ENCODE assay signal across 17 mouse cellular contexts in genomic region chr4:101187381-101187780, GRCm38 (mm10).
A peak's percentile ranks its signal among the peaks of the same experiment; 100 is the strongest.
DNase-seq lines count a peak whose midpoint lies in the region; ATAC-seq and TF ChIP-seq lines count a peak whose summit lies in the region.
"Had no signal": no experiment of that assay in that cellular context is flagged by ENCODE, and none has a peak within 500 bp of the region (broad histone marks: within the 10 kb centered on the region; RNA-seq: fewer than 3 reads in every experiment).

No protein-coding gene starts in this region.

- TF ChIP-seq CTCF in stomach, postnatal 0 days (IDR thresholded peaks at IDR 0.05; ENCODE audit: low read depth), result no peak
- no peak for TF ChIP-seq CTCF in lung, postnatal 0 days (IDR thresholded peaks at IDR 0.05)

- no peak overlapping the region for H3K4me2 ChIP-seq in intestine, embryonic 15.5 days (replicated peaks)
- H3K4me2 ChIP-seq in stomach, postnatal 0 days (replicated peaks; ENCODE audit: low read depth), result no peak overlapping the region
- H3K4me2 ChIP-seq in midbrain, embryonic 16.5 days (ENCODE audit: low read length), result no peak overlapping the region
- H3K4me2 ChIP-seq in lung, postnatal 0 days (replicated peaks; ENCODE audit: low read depth, low read length), result no peak overlapping the region
- H3K4me2 ChIP-seq: lung, embryonic 15.5 days; midbrain, embryonic 11.5 days; neural tube, embryonic 12.5 days had no signal

- no peaks in the 10 kb centered on the region for H3K27me3 ChIP-seq in intestine, embryonic 15.5 days (replicated peaks)
- no peaks in the 10 kb centered on the region for H3K27me3 ChIP-seq in stomach, postnatal 0 days (ENCODE audit: control insufficient read depth, insufficient read depth, low read length)
- H3K27me3 ChIP-seq in midbrain, embryonic 16.5 days (ENCODE audit: control insufficient read depth, insufficient read depth, low read depth, low read length), result no peaks in the 10 kb centered on the region
- no peaks in the 10 kb centered on the region for H3K27me3 ChIP-seq in lung, postnatal 0 days (replicated peaks; ENCODE audit: insufficient read depth, low read length)
- H3K27me3 ChIP-seq: lung, embryonic 15.5 days; neural tube, embryonic 12.5 days had no signal

- H3K9me3 ChIP-seq in intestine, embryonic 15.5 days, result no peaks in the 10 kb centered on the region
- no peaks in the 10 kb centered on the region for H3K9me3 ChIP-seq in stomach, postnatal 0 days (ENCODE audit: control insufficient read depth, low read length)
- no peaks in the 10 kb centered on the region for H3K9me3 ChIP-seq in midbrain, embryonic 16.5 days (replicated peaks; ENCODE audit: control insufficient read depth, low read length, poor library complexity, severe bottlenecking)
- H3K9me3 ChIP-seq in lung, postnatal 0 days (ENCODE audit: low read length), result no peaks in the 10 kb centered on the region
- H3K9me3 ChIP-seq: lung, embryonic 15.5 days; neural tube, embryonic 12.5 days had no signal

- no peak overlapping the region for H3K4me3 ChIP-seq in intestine, embryonic 15.5 days (replicated peaks)
- H3K4me3 ChIP-seq in stomach, postnatal 0 days (ENCODE audit: low read depth, low read length), result no peak overlapping the region
- H3K4me3 ChIP-seq in midbrain, embryonic 16.5 days (ENCODE audit: low read depth, low read length), result no peak overlapping the region
- H3K4me3 ChIP-seq in lung, postnatal 0 days (ENCODE audit: low read depth, low read length), result no peak overlapping the region
- H3K4me3 ChIP-seq: lung, embryonic 15.5 days; neural tube, embryonic 12.5 days had no signal

- no peak overlapping the region for H3K9ac ChIP-seq in intestine, embryonic 15.5 days
- H3K9ac ChIP-seq in stomach, postnatal 0 days (ENCODE audit: low read length), result no peak overlapping the region
- H3K9ac ChIP-seq in midbrain, embryonic 16.5 days (ENCODE audit: low read depth, low read length), result no peak overlapping the region
- H3K9ac ChIP-seq in lung, postnatal 0 days (replicated peaks; ENCODE audit: low read depth), result no peak overlapping the region
- H3K9ac ChIP-seq: lung, embryonic 15.5 days; neural tube, embryonic 12.5 days had no signal

- H3K4me1 ChIP-seq in intestine, embryonic 15.5 days (replicated peaks), result peaks cover 3% of the 10 kb centered on the region; the same call in 1 of the 2 replicates
- H3K4me1 ChIP-seq in stomach, postnatal 0 days (replicated peaks; ENCODE audit: control insufficient read depth, insufficient read depth), result 0 out of 2 replicates have a peak, but pooled peaks cover under 1% of the 10 kb centered on the region
- H3K4me1 ChIP-seq in midbrain, embryonic 16.5 days (ENCODE audit: control insufficient read depth, insufficient read depth, low read length), result no peaks in the 10 kb centered on the region
- no peaks in the 10 kb centered on the region for H3K4me1 ChIP-seq in lung, postnatal 0 days (ENCODE audit: insufficient read depth, low read depth, low read length)
- H3K4me1 ChIP-seq: neural tube, embryonic 12.5 days had no signal

- DNase-seq in 416B (ENCODE audit: low read depth), result peak; percentile 34
- DNase-seq in CD4-positive helper T cell, adult 2 months (ENCODE audit: low read depth, low spot score), result peak; percentile 92
- no peak for DNase-seq in stomach, postnatal 0 days (ENCODE audit: low spot score)
- DNase-seq in frontal cortex, postnatal 25 days (ENCODE audit: low spot score in 2 of 2), result no peak
- no peak for DNase-seq in lung, postnatal 0 days (ENCODE audit: low spot score)
- DNase-seq: adrenal gland, postnatal 14 days; cerebellum, postnatal 10 days; heart, postnatal 10 days; layer of hippocampus, postnatal 36 days had no signal

- no peak overlapping the region for H3K27ac ChIP-seq in intestine, embryonic 15.5 days
- H3K27ac ChIP-seq in stomach, postnatal 0 days (replicated peaks), result no peak overlapping the region
- no peak overlapping the region for H3K27ac ChIP-seq in midbrain, embryonic 16.5 days (ENCODE audit: low read length)
- H3K27ac ChIP-seq in lung, postnatal 0 days (ENCODE audit: low read length), result no peak overlapping the region
- H3K27ac ChIP-seq: kidney, postnatal 0 days; lung, embryonic 15.5 days; neural tube, embryonic 12.5 days had no signal

- peaks cover 8% of the 10 kb centered on the region; the same call in 1 of the 2 replicates for H3K36me3 ChIP-seq in intestine, embryonic 15.5 days
- peaks cover 4% of the 10 kb centered on the region; the same call in 1 of the 2 replicates for H3K36me3 ChIP-seq in stomach, postnatal 0 days (ENCODE audit: control insufficient read depth, insufficient read depth, low read length)
- peaks cover 8% of the 10 kb centered on the region; the same call in 1 of the 2 replicates for H3K36me3 ChIP-seq in midbrain, embryonic 16.5 days (ENCODE audit: control insufficient read depth, insufficient read depth, low read length)
- peaks cover 27% of the 10 kb centered on the region; the same call in 1 of the 2 replicates for H3K36me3 ChIP-seq in lung, postnatal 0 days (ENCODE audit: insufficient read depth, low read length)

- no peak for TF ChIP-seq EP300 in stomach, postnatal 0 days (optimal IDR thresholded peaks at IDR 0.05)
- TF ChIP-seq EP300 in lung, postnatal 0 days (IDR thresholded peaks at IDR 0.05), result no peak

- peak; percentile 61 for ATAC-seq in intestine, embryonic 15.5 days
- ATAC-seq in stomach, postnatal 0 days (ENCODE audit: low FRiP score, low TSS enrichment), result peak; percentile 26; the same call in 1 of the 2 replicates
- ATAC-seq in megakaryocyte-erythroid progenitor cell, adult 5-6 weeks (replicated peaks; ENCODE audit: low FRiP score, low TSS enrichment, poor library complexity, severe bottlenecking), result no peak
- ATAC-seq in midbrain, embryonic 16.5 days, result no peak
- no peak for ATAC-seq in lung, postnatal 0 days
- ATAC-seq: hindbrain, embryonic 16.5 days had no signal

- 78% methylated on average over 4 of the region's 4 CpGs for WGBS in intestine, embryonic 15.5 days
- WGBS in stomach, postnatal 0 days, result 85% methylated on average over 4 of the region's 4 CpGs
- WGBS in midbrain, embryonic 16.5 days, result 83% methylated on average over 4 of the region's 4 CpGs
- WGBS in lung, postnatal 0 days, result 86% methylated on average over 4 of the region's 4 CpGs

Comparison
In these comparisons a context has a peak if more than half of its experiments do, and no peak if none do; other contexts are left out.
1. DNase-seq: peak in 416B (single experiment) and CD4-positive helper T cell, adult 2 months (single experiment); none in stomach, postnatal 0 days (single experiment), frontal cortex, postnatal 25 days (0 of 2) and lung, postnatal 0 days (single experiment).
2. ATAC-seq: peak in intestine, embryonic 15.5 days (single experiment) and stomach, postnatal 0 days (single experiment); none in megakaryocyte-erythroid progenitor cell, adult 5-6 weeks (single experiment), midbrain, embryonic 16.5 days (single experiment) and lung, postnatal 0 days (single experiment).